26 mouse cellular contexts compared by ENCODE assay signal in genomic region chr6:143854031-143854430, GRCm38 (mm10).
DNase-seq lines count a peak whose midpoint lies in the region; TF ChIP-seq lines count a peak whose summit lies in the region.
"Had no signal": no experiment of that assay in that cellular context is flagged by ENCODE, and none has a peak within 500 bp of the region (broad histone marks: within the 10 kb centered on the region; RNA-seq: fewer than 3 reads in every experiment).

No protein-coding gene starts in this region.

- WGBS in heart, adult 2 months, result 87% methylated on average over 3 of the region's 3 CpGs
- 40% methylated on average over 3 of the region's 3 CpGs for WGBS in cerebellum, adult 2 months

- H3K9ac ChIP-seq in heart, adult 2 months (ENCODE audit: low read depth, low read length), result no peak overlapping the region
- H3K9ac ChIP-seq: embryonic facial prominence, embryonic 13.5 days; forebrain, postnatal 0 days; heart, embryonic 15.5 days; intestine, embryonic 15.5 days; lung, embryonic 15.5 days; midbrain, embryonic 15.5 days had no signal

- no peak overlapping the region for H3K4me3 ChIP-seq in heart, adult 2 months
- H3K4me3 ChIP-seq in cerebellum, adult 2 months (replicated peaks; ENCODE audit: insufficient read depth, low read depth, low read length), result no peak overlapping the region
- H3K4me3 ChIP-seq: embryonic facial prominence, embryonic 13.5 days; forebrain, embryonic 10.5 days; gastrocnemius, adult 2 months; heart, embryonic 15.5 days; intestine, embryonic 15.5 days; layer of hippocampus, adult 2 months; lung, embryonic 15.5 days; midbrain, embryonic 10.5 days; midbrain, embryonic 15.5 days had no signal

- no peaks in the 10 kb centered on the region for H3K79me2 ChIP-seq in heart, adult 2 months (replicated peaks; ENCODE audit: control insufficient read depth, insufficient read depth, low read length)

- TF ChIP-seq CTCF in heart, adult 2 months (IDR thresholded peaks at IDR 0.05), result no peak
- no peak for TF ChIP-seq CTCF in cerebellum, adult 2 months (IDR thresholded peaks at IDR 0.05; ENCODE audit: borderline replicate concordance, insufficient read depth, low read depth, low read length)

- no peak for TF ChIP-seq EP300 in heart, adult 2 months (IDR thresholded peaks at IDR 0.05; ENCODE audit: insufficient read depth, low read depth, low read length)

- no peak overlapping the region for H3K27ac ChIP-seq in heart, adult 2 months
- no peak overlapping the region for H3K27ac ChIP-seq in cerebellum, adult 2 months (ENCODE audit: insufficient read depth, low read length)
- H3K27ac ChIP-seq: embryonic facial prominence, embryonic 13.5 days; forebrain, embryonic 10.5 days; gastrocnemius, adult 2 months; heart, embryonic 15.5 days; hindbrain, postnatal 0 days; intestine, embryonic 15.5 days; layer of hippocampus, adult 2 months; lung, embryonic 15.5 days; midbrain, embryonic 10.5 days; midbrain, embryonic 15.5 days had no signal

- intact Hi-C loops in heart, adult 2 months (cut with DNase I), result no loop called here

- no peaks in the 10 kb centered on the region for H3K4me1 ChIP-seq in heart, adult 2 months (ENCODE audit: control insufficient read depth, insufficient read depth, low read length)
- no peaks in the 10 kb centered on the region for H3K4me1 ChIP-seq in cerebellum, adult 2 months (ENCODE audit: control insufficient read depth, insufficient read depth, low read length)
- H3K4me1 ChIP-seq: heart, embryonic 15.5 days; intestine, embryonic 15.5 days; lung, embryonic 15.5 days; midbrain, embryonic 10.5 days had no signal

- H3K27me3 ChIP-seq in heart, adult 2 months (ENCODE audit: control insufficient read depth, insufficient read depth, low read length), result no peaks in the 10 kb centered on the region; the same call in 1 of the 2 replicates
- H3K27me3 ChIP-seq in cerebellum, adult 2 months (ENCODE audit: control insufficient read depth, insufficient read depth, low read length), result no peaks in the 10 kb centered on the region
- H3K27me3 ChIP-seq: intestine, embryonic 15.5 days; midbrain, embryonic 15.5 days; Patski had no signal

- TF ChIP-seq POLR2A in heart, adult 2 months (IDR thresholded peaks at IDR 0.05; ENCODE audit: insufficient read depth, low read depth, low read length), result no peak
- TF ChIP-seq POLR2A in cerebellum, adult 2 months (IDR thresholded peaks at IDR 0.05; ENCODE audit: borderline replicate concordance, insufficient read depth, low read length), result no peak

- no peaks in the 10 kb centered on the region for H3K36me3 ChIP-seq in heart, adult 2 months (ENCODE audit: control insufficient read depth, insufficient read depth, low read length)
- H3K36me3 ChIP-seq: embryonic facial prominence, embryonic 13.5 days; heart, embryonic 15.5 days; intestine, embryonic 15.5 days; lung, embryonic 15.5 days; midbrain, embryonic 10.5 days; midbrain, embryonic 15.5 days had no signal

- DNase-seq in heart, adult 11 months, result peak; percentile 43
- DNase-seq in heart, adult 9 months (ENCODE audit: low spot score in 2 of 2), result no peak
- peak; percentile 52 for DNase-seq in right cerebral cortex, adult 18-20 months
- no peak for DNase-seq in right cerebral cortex, postnatal 14 days
- peak; percentile 36 to 54 for DNase-seq in left cerebral cortex, adult 9 months (ENCODE audit: low spot score in 2 of 2)
- peak; percentile 42 to 50 for DNase-seq in right cerebral cortex, postnatal 36 days (ENCODE audit: low spot score in 2 of 2)
- DNase-seq in heart, adult 2 months, result no peak
- DNase-seq in cerebellum, adult 2 months, result no peak
- DNase-seq: adrenal gland, postnatal 10 days; cerebellum, adult 11-12 months; forebrain, postnatal 0 days; gastrocnemius, adult 2 months; gastrocnemius, postnatal 36 days; kidney, adult 2 months; kidney, postnatal 36 days; layer of hippocampus, postnatal 36 days had no signal

Comparison
In these comparisons a context has a peak if more than half of its experiments do, and no peak if none do; other contexts are left out.
1. DNase-seq: peak in heart, adult 11 months (single experiment), right cerebral cortex, adult 18-20 months (single experiment), left cerebral cortex, adult 9 months (2 of 2) and right cerebral cortex, postnatal 36 days (2 of 2); none in heart, adult 9 months (0 of 2), right cerebral cortex, postnatal 14 days (single experiment), heart, adult 2 months (0 of 2) and cerebellum, adult 2 months (0 of 2).